Mouse (Mus musculus): ENCODE measurements at regions not wholly inside any gene's neighbourhood (a gene's known extent, or its start where the extent isn't known, plus 50 kb on each side); places are given as distances from the start of the nearest gene placed in this dataset.

- no peak for DNase-seq (ENCODE audit: low spot score in 2 of 2)
Observed at GRCm38 (mm10) chr4:127533726-127534125, 175.7 kb upstream of the Gjb5 start.

- DNase-seq (ENCODE audit: low spot score in 2 of 2), result no peak
Observed at GRCm38 (mm10) chr4:127530779-127531178, 172.8 kb upstream of the Gjb5 start.

GRCm38 (mm10) chr4:127522151-127522550, 164.2 kb upstream of the Gjb5 start:
- DNase-seq (ENCODE audit: low spot score in 2 of 2), result no peak

- DNase-seq (ENCODE audit: low spot score in 2 of 2), result no peak
Observed at GRCm38 (mm10) chr4:127517978-127518377, 160.0 kb upstream of the Gjb5 start.

- DNase-seq (ENCODE audit: low spot score in 2 of 2), result no peak
Observed at GRCm38 (mm10) chr4:127517539-127517938, 159.6 kb upstream of the Gjb5 start.

- no peak for DNase-seq (ENCODE audit: low spot score in 2 of 2)
Observed at GRCm38 (mm10) chr4:127509936-127510335, 152.0 kb upstream of the Gjb5 start.

GRCm38 (mm10) chr4:127502621-127503020, 144.6 kb upstream of the Gjb5 start:
- DNase-seq (ENCODE audit: low spot score in 2 of 2), result no peak

GRCm38 (mm10) chr4:127501881-127502280, 143.9 kb upstream of the Gjb5 start:
- DNase-seq (ENCODE audit: low spot score in 2 of 2), result no peak

- no peak for DNase-seq (ENCODE audit: low spot score in 2 of 2)
Observed at GRCm38 (mm10) chr4:127487016-127487780, 129.2 kb upstream of the Gjb5 start.

GRCm38 (mm10) chr4:127485238-127485637, 127.3 kb upstream of the Gjb5 start:
- no peak for DNase-seq (ENCODE audit: low spot score in 2 of 2)

- DNase-seq (ENCODE audit: low spot score in 2 of 2), result no peak
Observed at GRCm38 (mm10) chr4:127482461-127482860, 124.5 kb upstream of the Gjb5 start.

GRCm38 (mm10) chr4:127480339-127480738, 122.4 kb upstream of the Gjb5 start:
- no peak for DNase-seq (ENCODE audit: low spot score in 2 of 2)

GRCm38 (mm10) chr4:127469877-127470276, 111.9 kb upstream of the Gjb5 start:
- DNase-seq (ENCODE audit: low spot score in 2 of 2), result no peak

GRCm38 (mm10) chr4:127454511-127455119, 96.6 kb upstream of the Gjb5 start:
- DNase-seq (ENCODE audit: low spot score in 2 of 2), result no peak

- no peak for DNase-seq (ENCODE audit: low spot score in 2 of 2)
Observed at GRCm38 (mm10) chr4:127452081-127452480, 94.1 kb upstream of the Gjb5 start.

- no peak for DNase-seq (ENCODE audit: low spot score in 2 of 2)
Observed at GRCm38 (mm10) chr4:127445300-127445699, 87.3 kb upstream of the Gjb5 start.

GRCm38 (mm10) chr4:127444056-127444455, 86.1 kb upstream of the Gjb5 start:
- no peak for DNase-seq (ENCODE audit: low spot score in 2 of 2)

- no peak for DNase-seq (ENCODE audit: low spot score in 2 of 2)
Observed at GRCm38 (mm10) chr4:127442001-127442400, 84.0 kb upstream of the Gjb5 start.

- DNase-seq (ENCODE audit: low spot score in 2 of 2), result no peak
Observed at GRCm38 (mm10) chr4:127440602-127441001, 82.6 kb upstream of the Gjb5 start.

GRCm38 (mm10) chr4:127435076-127435475, 77.1 kb upstream of the Gjb5 start:
- peak in 1 of 2 experiments; percentile 5 for DNase-seq (ENCODE audit: low spot score in 2 of 2)

- DNase-seq (ENCODE audit: low spot score in 2 of 2), result no peak
Observed at GRCm38 (mm10) chr4:127430237-127430636, 72.3 kb upstream of the Gjb5 start.

- no peak for DNase-seq (ENCODE audit: low spot score in 2 of 2)
Observed at GRCm38 (mm10) chr4:127429748-127430147, 71.8 kb upstream of the Gjb5 start.

- DNase-seq (ENCODE audit: low spot score in 2 of 2), result no peak
Observed at GRCm38 (mm10) chr4:127423855-127424254, 65.9 kb upstream of the Gjb5 start.

All from spleen, postnatal 14 days (tissue).